Mouse (Mus musculus): ENCODE data around the gene Bbx.

The Bbx gene

DNA sequence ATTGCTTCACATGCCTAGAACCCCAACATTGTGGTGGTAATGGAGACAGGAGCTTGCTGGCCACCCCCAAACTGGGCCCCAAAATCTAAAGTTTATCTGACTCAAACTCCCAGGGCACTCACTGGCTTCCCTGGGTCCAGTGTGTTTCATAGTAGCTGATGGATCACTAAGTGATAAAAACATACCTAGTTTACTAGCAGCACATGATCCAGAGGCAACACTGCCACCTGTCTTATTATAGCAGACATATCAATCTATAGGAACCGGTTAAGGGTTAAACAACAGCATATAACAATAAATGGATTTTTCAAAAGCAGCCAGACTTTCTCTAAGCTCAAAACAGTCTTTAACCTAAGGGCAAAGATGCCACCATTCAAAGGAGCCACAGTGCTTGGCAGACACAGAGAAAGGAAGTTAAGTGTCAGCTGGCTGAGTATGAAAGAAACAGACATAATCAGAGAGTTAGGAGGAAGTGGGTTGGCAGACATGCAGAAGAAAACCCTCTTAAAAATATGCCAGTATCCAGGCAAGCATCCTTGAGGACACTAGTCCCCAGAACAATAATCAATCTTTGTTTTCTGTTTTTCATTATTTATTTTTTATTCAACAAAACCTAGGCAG lies 116.7 kb downstream of the Bbx start:
- no peak for DNase-seq (ENCODE audit: low read depth, low spot score)

- DNase-seq (ENCODE audit: low read depth, low spot score), result no peak
Measured at GRCm38 (mm10) chr16:50311588-50311987, 120.6 kb downstream of the Bbx start.

GRCm38 (mm10) chr16:50309411-50310042 lies 122.7 kb downstream of the Bbx start:
- DNase-seq (ENCODE audit: low read depth, low spot score), result no peak

- DNase-seq (ENCODE audit: low read depth, low spot score), result no peak
Measured at GRCm38 (mm10) chr16:50308256-50308655, 123.9 kb downstream of the Bbx start.

DNA sequence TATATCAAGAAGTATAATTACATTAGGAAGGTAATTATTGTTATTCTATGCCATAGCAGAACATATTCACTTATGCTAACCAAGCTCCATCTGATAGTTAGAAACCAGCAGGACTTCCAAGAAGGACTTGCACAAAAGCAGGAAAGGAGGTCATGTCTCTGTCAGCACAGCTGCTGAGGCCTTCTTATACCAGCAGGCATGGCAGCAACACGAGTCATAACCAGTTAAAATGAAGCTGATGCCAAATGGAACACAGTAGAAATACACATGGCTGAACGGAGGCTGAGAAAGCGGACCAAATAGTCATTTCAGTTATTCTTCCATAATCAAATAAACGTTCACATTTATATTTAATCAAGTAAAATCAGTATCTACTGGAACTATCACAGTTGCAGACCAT lies 125.0 kb downstream of the Bbx start:
- no peak for DNase-seq (ENCODE audit: low read depth, low spot score)

DNA sequence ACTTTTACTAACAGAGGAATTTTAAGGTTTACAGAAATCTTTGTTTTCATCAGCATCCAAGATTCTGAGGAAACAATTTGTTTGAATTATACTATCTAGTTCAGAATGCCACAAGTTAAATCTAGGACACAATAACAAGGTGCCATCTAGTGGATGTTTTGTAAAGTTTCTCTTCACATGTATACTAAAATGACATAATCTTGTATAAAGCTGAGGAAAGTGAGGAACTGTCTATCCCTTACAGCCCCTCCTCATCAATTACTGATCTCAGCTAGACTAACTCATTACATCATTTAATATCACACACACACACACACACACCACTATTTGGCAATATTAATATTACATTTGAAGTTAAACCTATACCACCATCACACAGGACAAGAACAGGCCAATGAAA lies 125.5 kb downstream of the Bbx start:
- DNase-seq (ENCODE audit: low read depth, low spot score), result no peak

DNA sequence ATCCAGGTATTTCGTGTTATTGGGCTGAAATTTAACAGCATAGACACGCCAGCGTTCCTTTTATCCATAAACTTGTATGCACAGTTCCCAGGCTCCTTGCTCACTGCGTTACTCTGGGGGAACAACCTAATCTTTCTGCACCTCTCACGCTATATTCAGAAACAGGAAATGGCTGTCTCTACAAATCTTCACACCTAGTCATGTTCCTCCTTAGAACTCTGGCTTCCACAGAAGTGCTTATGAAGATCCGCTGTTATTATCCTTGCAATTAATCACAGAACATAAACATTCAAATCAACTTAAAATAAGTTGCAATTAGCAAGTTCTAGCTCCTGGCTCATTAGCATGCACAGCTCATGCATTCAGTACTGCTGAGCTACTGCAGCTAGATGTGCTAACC lies 127.0 kb downstream of the Bbx start:
- no peak for DNase-seq (ENCODE audit: low read depth, low spot score)

GRCm38 (mm10) chr16:50302566-50302965 lies 129.6 kb downstream of the Bbx start:
- no peak for DNase-seq (ENCODE audit: low read depth, low spot score)

DNA sequence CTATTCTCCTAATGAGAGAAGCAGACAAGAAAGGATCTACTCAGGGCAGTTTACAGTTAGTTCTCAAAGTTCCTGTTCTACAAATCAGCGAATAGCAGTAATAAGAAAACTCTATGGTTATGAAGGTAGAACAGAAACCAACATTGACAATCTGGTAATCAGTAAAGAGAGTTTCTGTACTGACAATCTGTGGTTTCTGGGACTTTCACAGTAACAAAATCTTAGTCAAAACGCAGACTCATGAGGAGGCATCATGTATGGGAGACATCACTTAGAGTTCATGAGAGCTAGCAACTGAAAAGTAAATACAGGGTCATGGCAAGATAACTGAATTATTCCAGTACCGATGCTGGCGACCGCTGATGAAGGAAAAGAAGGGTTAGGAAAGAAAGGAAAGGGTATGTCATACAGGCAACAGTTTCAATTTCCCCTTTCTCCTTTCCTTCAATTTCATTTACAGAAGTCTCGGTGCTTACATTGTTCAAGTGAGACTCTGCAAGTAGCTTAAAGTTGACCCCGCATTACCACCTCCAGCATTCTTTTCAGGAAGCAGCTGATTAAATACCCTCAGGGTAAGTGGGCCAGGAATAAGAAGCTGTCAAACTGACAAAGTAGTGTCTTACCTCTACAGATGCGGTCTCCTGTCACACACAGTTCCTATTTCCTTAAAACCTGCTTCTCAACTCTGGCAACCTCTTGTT lies 133.3 kb downstream of the Bbx start:
- DNase-seq (ENCODE audit: low read depth, low spot score), result no peak

DNA sequence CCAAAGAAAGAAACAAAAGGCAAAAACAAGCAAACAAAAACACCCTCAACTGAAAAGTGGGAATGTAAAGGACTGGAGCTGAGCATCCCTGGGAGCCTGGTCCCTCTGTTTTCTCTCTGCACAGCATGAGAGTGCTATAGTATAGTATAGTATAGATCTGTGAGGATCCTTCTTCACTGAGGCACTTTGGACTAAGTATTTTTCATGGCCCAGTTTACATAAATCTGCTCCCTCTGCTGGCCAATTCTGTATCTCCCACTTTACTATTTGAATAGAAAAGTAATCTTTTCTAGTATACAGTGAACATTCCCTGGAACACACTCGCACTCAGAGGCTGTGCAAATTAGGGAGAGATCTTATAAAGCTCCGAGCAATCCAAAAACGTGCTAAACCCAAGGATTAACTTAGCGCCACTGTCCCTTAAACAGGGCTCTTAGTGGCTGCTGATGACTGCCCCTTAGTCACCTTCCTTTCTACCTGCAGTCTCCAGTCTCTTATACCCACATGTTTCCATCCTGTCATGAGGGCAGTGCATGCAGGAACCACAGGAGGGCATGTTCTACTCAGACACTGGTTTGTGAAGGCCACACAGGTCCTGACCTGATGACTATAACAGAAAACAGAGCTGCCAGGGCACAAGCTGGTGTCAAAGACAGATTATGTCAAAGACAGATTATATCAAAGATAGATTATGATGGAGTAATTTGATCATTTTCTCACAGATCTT lies 138.5 kb downstream of the Bbx start:
- no peak for DNase-seq (ENCODE audit: low read depth, low spot score)

- no peak for DNase-seq (ENCODE audit: low read depth, low spot score)
Measured at GRCm38 (mm10) chr16:50292834-50293233, 139.4 kb downstream of the Bbx start.

DNA sequence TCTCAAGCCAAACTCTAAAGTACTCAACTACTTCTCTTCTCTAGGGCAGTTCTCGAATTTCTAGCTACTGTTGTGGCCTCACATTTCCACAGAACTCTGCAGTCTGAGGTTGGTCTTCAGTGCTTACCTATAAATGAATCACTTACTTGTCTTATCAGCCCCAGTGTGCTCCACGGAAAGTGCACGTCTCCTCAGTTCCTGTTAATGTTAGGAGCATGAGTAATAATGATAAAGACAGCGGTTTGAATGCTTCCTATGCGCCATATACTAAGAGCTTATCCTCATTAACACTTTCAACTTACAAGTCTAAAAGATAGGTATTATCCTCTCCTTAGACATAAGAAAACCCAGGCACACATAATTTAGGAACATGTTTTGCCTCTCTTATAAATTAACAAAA lies 142.4 kb downstream of the Bbx start:
- DNase-seq (ENCODE audit: low read depth, low spot score), result no peak

DNA sequence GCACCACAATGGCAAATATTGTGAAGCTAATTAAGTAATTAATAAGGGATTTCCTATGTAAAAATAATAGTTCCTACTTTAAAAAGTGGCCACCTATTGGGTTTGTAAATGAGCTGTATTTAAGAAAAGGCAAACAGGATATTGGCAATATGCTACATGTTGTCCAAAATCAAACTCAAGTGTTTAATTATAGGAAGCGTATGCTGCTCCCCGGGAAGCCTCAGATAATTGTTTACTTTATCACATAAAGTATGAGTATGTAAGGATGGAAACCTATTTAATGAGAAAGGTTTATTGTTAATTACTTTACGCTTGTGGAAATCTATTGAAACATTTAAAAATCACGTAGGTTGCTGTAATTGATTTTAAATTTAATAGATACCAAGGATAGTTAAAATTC lies 159.4 kb downstream of the Bbx start:
- DNase-seq (ENCODE audit: low read depth, low spot score), result no peak

- no peak for DNase-seq (ENCODE audit: low read depth, low spot score)
Measured at GRCm38 (mm10) chr16:50262647-50263046, 169.5 kb downstream of the Bbx start.

- no peak for DNase-seq (ENCODE audit: low read depth, low spot score)
Measured at GRCm38 (mm10) chr16:50262209-50262608, 170.0 kb downstream of the Bbx start.

DNA sequence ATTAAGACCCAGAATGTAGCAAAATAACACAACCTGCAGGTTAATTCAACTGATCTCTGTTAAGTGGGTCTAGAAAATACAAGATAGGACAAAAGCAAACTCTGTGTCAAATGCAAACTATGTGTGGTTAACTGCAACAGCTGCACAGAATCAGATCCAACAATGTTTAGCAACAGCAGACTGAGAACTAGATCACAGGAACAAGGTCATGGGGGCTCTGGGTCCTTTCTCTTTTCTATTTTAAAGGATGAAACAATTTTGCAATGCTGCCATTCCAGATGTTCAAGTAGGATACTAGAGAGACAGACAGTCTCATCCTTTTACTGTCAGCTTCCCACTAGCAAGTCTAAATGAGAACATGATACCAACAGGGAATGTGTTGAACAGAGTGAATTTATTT lies 170.4 kb downstream of the Bbx start:
- no peak for DNase-seq (ENCODE audit: low read depth, low spot score)

GRCm38 (mm10) chr16:50254522-50255159 lies 177.5 kb downstream of the Bbx start:
- DNase-seq (ENCODE audit: low read depth, low spot score), result peak; percentile 12

- DNase-seq (ENCODE audit: low read depth, low spot score), result no peak
Measured at GRCm38 (mm10) chr16:50251417-50251975, 180.7 kb downstream of the Bbx start.

- DNase-seq (ENCODE audit: low read depth, low spot score), result no peak
Measured at GRCm38 (mm10) chr16:50250469-50250868, 181.7 kb downstream of the Bbx start.

DNA sequence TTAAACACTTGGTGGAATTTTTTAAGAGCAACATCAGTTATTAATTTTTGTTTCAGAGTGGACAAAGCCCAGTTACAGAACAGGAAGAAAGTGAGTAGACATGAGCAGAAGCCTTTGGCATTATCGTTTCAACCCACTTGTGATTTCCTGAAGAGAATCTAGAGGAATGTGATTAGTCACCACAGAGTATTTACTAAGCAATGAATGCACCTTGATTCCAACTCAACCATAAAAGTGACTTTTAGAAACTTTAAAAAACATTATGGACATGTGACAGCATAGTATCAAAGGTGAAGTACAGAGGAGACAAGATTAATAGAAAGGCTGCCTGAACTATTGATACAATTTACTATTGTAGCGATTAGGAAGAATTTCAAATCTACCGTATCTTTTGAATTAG lies 183.2 kb downstream of the Bbx start:
- DNase-seq (ENCODE audit: low read depth, low spot score), result no peak

- peak; percentile 4 for DNase-seq (ENCODE audit: low read depth, low spot score)
Measured at GRCm38 (mm10) chr16:50242444-50242843, 189.7 kb downstream of the Bbx start.

DNA sequence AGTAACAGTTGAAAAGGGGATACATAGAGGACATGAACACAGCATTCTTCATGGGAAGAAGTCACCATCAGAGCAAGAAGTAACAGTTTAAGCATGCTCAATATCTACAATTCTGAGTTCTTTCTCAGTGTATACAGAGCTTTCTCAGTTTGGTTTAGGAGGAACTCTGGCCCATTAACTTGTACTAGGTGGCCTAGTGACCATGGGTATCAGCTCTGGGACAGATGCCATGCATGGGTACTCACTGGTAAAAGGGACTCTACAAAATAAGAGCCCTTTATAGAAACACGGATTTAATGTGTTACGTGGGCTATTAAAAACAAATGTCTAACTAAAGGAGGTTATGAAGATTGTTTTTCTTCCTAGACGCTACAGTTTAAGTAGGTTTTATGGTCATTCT lies 190.6 kb downstream of the Bbx start:
- DNase-seq (ENCODE audit: low read depth, low spot score), result no peak

Data from ES-CJ7 (cell line).